Mouse (Mus musculus) heart, postnatal 25 days (tissue): ENCODE results near the gene Spata48. TPM values are rescaled to one million over a fixed set of nuclear protein-coding genes. Genes with fewer than 3 reads are reported as not detected.

Experiments
- DNase-seq: peaks from one replicate; pipeline ENCODE4 v3.0.0; 2022; ENCODE audit warnings: low spot score
- intact Hi-C: fragments of 180-260 bp; cut with DNase I; formaldehyde crosslinking; loops from one replicate; pipeline ENCODE4 v1.15.1; 2025
- total RNA-seq, 2 experiments: library from RNA; stranded (reverse); gene quantifications; 2 replicates each; pipeline ENCODE4 v1.2.3; 2021

Gene Spata48
- total RNA-seq, result 1 to 10 TPM in 1 of 2 experiments, under 1 TPM in 1; 0.87 to 1.8 TPM

- intact Hi-C loops, result no loop called here
- peak; percentile 72 for DNase-seq
Measured at GRCm38 (mm10) chr11:11461635-11462560, at the start of gene Spata48, which contains the start of gene Zpbp. TSS of gene Spata48 (plus strand) at chr11:11462094. TSS of gene Zpbp (minus strand) at chr11:11462408.

DNA sequence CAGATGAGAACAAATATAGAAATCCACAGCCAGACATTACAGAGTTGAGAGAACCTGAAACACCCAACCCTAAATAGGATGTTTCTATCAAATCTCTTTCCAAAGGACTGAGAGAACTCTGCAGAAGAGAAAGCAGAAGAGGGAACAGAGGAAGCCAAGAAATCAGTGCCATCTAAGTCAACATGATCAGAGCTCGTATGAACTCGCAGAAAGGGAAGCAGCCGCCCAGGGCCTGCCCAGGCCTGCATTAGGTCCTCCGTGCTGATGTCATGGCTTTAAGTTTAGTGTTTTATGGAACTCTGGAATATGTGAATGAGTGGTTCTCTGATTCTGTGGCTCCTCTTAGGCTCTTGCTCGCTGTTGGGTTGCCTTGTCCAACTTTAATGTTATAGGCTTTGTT lies 47.7 kb upstream of the Spata48 start:
- intact Hi-C loops, result no loop called here
- no peak for DNase-seq

- intact Hi-C loops, result no loop called here
- DNase-seq, result no peak
Measured at GRCm38 (mm10) chr11:11417356-11417755, 44.5 kb upstream of the Spata48 start.

GRCm38 (mm10) chr11:11455037-11455436 lies 6.9 kb upstream of the Spata48 start:
- intact Hi-C loops, result no loop called here
- no peak for DNase-seq

DNA sequence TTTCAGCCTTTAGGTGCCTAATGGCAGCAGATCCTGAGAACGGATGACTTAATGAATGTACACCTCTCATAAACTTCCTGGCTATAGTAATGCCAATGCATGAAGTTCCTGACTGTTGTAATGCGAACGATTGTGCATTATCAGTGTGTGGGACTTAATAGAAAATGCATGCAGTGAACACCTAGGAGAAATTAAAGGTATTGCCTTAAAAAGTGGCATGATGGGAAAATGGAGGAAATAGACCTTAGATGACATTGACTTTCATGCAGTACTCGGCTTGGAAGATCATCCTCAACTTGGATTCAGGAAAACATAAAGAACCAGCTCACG lies 632 bp downstream of the Spata48 start:
- no peak for DNase-seq
- intact Hi-C loops, result no loop called here

- intact Hi-C loops, result no loop called here
Measured at GRCm38 (mm10) chr11:11468924-11469323, 7.0 kb downstream of the Spata48 start.

DNA sequence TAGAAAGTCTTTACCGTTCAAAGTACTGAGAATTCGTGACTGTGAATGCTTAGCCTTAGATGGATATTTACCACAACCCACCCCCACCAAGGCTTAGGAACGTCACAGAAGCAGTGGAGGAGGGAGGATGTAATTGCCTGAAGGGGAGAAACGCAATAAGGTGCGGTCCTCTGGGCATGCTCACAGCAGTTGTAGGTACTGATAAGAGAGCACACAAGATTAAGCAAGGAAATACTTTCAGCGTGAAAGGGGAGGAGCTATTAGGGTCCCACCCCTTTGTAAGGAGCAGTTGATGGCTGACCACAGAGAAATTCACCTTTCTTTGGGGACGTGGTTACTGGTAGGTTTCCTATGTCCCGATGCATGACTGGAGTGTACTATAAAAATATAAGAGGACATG lies 22.5 kb downstream of the Spata48 start:
- intact Hi-C loops, result no loop called here
- no peak for DNase-seq

More at GRCm38 (mm10) chr11:11468924-11469323, 7.0 kb downstream of the Spata48 start:
- no peak for DNase-seq

DNA sequence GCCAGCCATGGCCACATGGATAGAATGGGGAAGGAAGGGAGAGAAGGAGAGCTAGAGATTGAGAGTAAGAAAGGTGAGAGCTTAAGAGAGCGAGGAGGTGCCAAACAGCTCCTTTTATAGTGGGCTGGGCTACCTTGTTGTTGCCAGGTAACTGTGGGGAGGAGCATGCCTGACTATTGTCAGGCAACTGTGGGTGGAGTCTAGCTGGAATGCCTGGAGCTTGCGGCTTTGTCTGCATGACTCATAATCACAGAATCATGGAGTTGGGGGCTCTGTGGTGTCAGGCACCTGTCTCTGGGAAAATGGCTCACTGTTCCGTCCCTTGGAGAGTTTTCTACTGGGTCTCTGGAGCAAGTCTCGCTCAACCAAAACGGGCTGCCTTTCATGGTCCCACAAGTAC lies 30.1 kb downstream of the Spata48 start:
- intact Hi-C loops, result no loop called here
- no peak for DNase-seq

DNA sequence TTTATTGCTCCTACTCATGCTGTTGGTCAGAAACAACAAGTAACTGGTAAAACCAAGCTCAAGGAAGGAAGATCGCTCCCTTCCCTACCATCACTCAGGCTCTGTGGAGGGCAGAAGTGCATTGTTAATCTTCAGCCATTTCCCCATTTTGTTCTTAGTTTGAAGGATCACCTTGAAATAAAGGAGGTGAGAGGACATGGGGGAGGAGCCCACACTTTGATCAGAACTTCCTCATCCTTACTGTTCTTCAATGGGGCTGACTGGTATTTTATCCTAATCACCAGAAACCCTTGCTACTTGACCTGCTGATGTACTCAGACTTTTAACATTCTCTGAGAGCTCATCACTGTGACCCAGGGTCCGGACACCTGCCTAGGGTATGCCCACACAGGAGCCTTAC lies 33.8 kb downstream of the Spata48 start:
- no peak for DNase-seq
- intact Hi-C loops, result no loop called here

GRCm38 (mm10) chr11:11499944-11500343 lies 38.0 kb downstream of the Spata48 start:
- intact Hi-C loops, result no loop called here
- no peak for DNase-seq

DNA sequence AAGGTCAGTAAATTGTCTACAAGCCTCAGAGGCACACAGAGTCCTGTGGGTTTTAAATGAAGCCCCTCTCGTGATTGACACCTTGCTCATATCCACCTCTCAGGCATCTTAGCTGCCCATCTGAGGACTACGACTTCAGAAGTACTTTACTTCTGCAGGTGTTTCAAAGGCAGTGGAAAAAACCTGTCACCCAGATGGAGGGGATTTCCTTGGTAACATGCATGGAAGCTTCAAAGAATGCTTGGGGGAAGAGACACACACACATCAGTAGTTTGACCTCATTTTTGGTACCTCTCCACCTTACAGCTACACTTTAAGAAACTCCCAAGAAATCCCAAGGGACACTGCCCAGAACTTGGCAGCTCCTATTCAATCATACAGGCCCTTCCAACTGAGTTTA lies 44.3 kb downstream of the Spata48 start:
- intact Hi-C loops, result no loop called here
- DNase-seq, result no peak

- no peak for DNase-seq
- intact Hi-C loops, result no loop called here
Measured at GRCm38 (mm10) chr11:11509413-11509812, 47.5 kb downstream of the Spata48 start.

DNA sequence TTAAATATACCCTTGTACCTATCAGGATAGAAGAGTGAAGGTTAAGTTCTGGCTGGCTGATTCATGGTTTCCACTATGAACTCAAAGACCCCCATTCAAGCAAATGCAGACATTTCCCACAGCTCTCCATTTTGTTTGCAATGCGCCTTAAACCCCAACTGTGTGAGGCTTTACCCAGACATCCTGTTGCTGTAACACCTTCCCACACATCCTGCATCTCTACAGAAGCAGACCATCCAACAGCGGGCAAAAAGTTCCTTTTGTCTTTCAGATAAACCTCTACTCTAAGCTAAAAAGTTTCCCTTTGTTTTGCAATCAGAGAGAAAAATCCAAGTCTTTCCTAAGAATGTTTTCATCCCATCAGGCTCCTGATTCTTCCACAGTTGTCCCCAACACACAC lies 50.2 kb downstream of the Spata48 start:
- intact Hi-C loops, result no loop called here
- DNase-seq, result no peak

GRCm38 (mm10) chr11:11513008-11513799 lies 51.3 kb downstream of the Spata48 start:
- no peak for DNase-seq
- intact Hi-C loops, result no loop called here

- intact Hi-C loops, result no loop called here
- no peak for DNase-seq
Measured at GRCm38 (mm10) chr11:11514920-11515319, 53.0 kb downstream of the Spata48 start.

- intact Hi-C loops, result no loop called here
- DNase-seq, result no peak
Measured at GRCm38 (mm10) chr11:11517781-11518435, 56.0 kb downstream of the Spata48 start.

- no peak for DNase-seq
- intact Hi-C loops, result no loop called here
Measured at GRCm38 (mm10) chr11:11519255-11520243, 57.7 kb downstream of the Spata48 start.

DNA sequence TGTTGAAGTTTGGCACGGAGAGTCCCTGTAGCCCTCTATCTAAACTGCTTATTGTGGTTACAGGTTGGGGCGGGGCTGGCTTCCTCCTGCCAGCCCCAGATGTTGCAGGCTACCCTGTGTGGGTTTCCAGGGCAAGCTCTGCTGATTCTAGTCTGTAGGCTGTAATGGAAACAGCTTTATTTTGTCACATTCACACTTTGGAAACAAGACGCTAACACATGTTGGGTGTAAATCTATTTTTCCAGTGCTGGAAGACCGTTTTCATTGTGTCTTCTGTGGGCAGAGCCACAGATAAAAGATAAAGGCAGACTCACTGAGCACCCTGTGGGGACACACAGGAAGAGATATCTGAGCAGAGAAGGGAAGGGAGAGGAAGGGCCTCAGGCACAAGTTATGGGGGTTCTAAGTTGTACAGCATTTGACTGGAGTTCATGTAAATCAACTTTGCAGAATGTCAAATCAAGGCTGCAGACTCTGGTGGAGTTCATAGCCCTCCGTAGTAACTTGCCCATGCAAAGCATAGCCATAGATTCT lies 60.1 kb downstream of the Spata48 start:
- no peak for DNase-seq
- intact Hi-C loops, result no loop called here

GRCm38 (mm10) chr11:11528760-11529159 lies 66.9 kb downstream of the Spata48 start:
- no peak for DNase-seq
- intact Hi-C loops, result no loop called here
